Mouse (Mus musculus) stomach, postnatal 0 days (tissue): ENCODE data around the gene Hpse2.

ENCODE experiments used
- CTCF ChIP-seq: IDR thresholded peaks from 2 replicates; pipeline ENCODE4 v1.5.1; 2016; ENCODE audit warnings: antibody characterized with exemption, low read depth, mild to moderate bottlenecking, moderate library complexity
- EP300 ChIP-seq: optimal IDR thresholded peaks from 2 replicates; pipeline ENCODE3; 2016; ENCODE audit warnings: antibody characterized with exemption

DNA sequence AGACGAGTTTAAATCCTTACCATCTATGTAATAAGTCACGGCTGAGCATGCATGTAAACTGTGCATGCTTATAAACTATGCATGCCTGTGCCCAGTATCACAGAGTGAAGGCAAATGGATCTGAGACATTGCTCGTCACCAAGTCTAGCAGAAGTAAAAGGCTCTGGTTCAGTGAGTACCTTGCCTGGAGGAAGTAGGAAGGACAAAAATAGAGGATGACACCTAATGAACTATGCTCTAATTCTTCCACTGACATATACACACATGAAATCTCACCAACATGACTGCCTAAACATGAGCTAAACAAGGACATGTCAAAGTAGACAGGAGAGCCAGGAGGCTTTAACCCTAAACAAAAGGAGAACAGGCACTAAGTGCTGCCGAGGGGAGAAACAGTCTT lies 391.7 kb downstream of the Hpse2 start:
- TF ChIP-seq CTCF (no peak), EP300 (no peak)
